Mouse (Mus musculus) C2C12 (cell line): Measurements from ENCODE around the gene Rell1. TPM values are rescaled to one million over a fixed set of nuclear protein-coding genes. Genes with fewer than 3 reads are reported as not detected.

Experiments
- H3K27me3 ChIP-seq: one replicate; pipeline ENCODE4 v1.6.1; 2011; ENCODE audit not compliant: control insufficient read depth, insufficient read depth, insufficient read length
- H3K36me3 ChIP-seq: one replicate; pipeline ENCODE4 v1.6.1; 2011; ENCODE audit not compliant: control insufficient read depth, insufficient read depth
- H3K4me3 ChIP-seq: one replicate; pipeline ENCODE4 v1.5.1; 2011; ENCODE audit warnings: mild to moderate bottlenecking, control low read depth; ENCODE audit not compliant: poor library complexity, insufficient read depth, severe bottlenecking
- H3K79me2 ChIP-seq: one replicate; pipeline ENCODE4 v1.6.1; 2011; ENCODE audit not compliant: control insufficient read depth, insufficient read depth
- H3K79me3 ChIP-seq: one replicate; pipeline ENCODE4 v1.6.1; 2011; ENCODE audit warnings: low read depth, control low read depth
- H3ac ChIP-seq: one replicate; pipeline ENCODE3; 2011; ENCODE audit warnings: low read depth; ENCODE audit not compliant: control insufficient read depth, insufficient read length
- CEBPB ChIP-seq: IDR thresholded peaks from one replicate; pipeline ENCODE4 v1.6.1; 2011; ENCODE audit warnings: low read depth, mild to moderate bottlenecking, control low read depth, moderate library complexity
- CTCF ChIP-seq: IDR thresholded peaks from one replicate; pipeline ENCODE4 v1.5.1; 2011; ENCODE audit not compliant: control insufficient read depth, insufficient read depth, insufficient read length
- FOSL1 ChIP-seq: IDR thresholded peaks from one replicate; pipeline ENCODE4 v1.8.0; 2011; ENCODE audit warnings: mild to moderate bottlenecking, low read length; ENCODE audit not compliant: poor library complexity, insufficient read depth, severe bottlenecking
- MAX ChIP-seq: IDR thresholded peaks from one replicate; pipeline ENCODE4 v1.6.1; 2011; ENCODE audit warnings: mild to moderate bottlenecking, control low read depth
- MYOD1 ChIP-seq: IDR thresholded peaks from one replicate; pipeline ENCODE4 v1.6.1; 2011; ENCODE audit warnings: low read depth; ENCODE audit not compliant: control insufficient read depth, insufficient read length
- MYOG ChIP-seq: IDR thresholded peaks from one replicate; pipeline ENCODE4 v1.6.1; 2011; ENCODE audit not compliant: control insufficient read depth, insufficient read length; ENCODE audit errors: extremely low read depth
- USF1 ChIP-seq: IDR thresholded peaks from one replicate; pipeline ENCODE4 v1.6.1; 2011; ENCODE audit warnings: low read depth, mild to moderate bottlenecking, control low read depth, moderate library complexity
- polyA plus RNA-seq: library from polyadenylated mRNA; unstranded; fragments of >200 nt; fragmentation: generic; extraction: Trizol; gene quantifications from one replicate; pipeline ENCODE4 v1.2.1, GENCODE M21; 2012; ENCODE audit warnings: missing spikeins

Rell1 gene
- polyA plus RNA-seq, 1 experiment = 11.8 TPM

DNA sequence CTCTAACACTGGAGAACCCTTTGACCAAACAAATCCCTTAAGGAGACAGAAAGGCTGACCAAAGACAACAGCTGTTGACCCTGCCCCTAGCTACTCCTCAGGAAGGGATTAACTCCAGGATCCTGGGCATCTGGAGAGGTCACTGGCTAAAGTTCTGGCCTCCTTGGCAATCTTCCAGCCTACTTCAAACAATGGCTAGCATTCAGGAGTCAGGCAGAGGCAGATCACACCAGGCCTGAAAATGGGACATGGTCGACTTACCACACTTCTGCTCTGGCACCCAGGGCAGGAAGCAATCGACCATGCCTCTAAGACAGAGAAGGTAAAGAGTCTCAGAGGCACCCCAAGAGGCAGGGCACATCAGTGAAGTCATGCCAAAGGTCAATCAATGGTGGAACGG lies 19.5 kb downstream of the Rell1 start:
- no peaks in the 10 kb centered on the region for H3K27me3 ChIP-seq
- no peak for TF ChIP-seq CEBPB
- no peak for TF ChIP-seq CTCF
- TF ChIP-seq MYOG = no peak
- peak; percentile 17 for TF ChIP-seq MYOD1
- TF ChIP-seq MAX = no peak
- no peaks in the 10 kb centered on the region for H3K36me3 ChIP-seq
- H3ac ChIP-seq = no peak overlapping the region
- H3K79me2 ChIP-seq = peaks cover 23% of the 10 kb centered on the region
- H3K4me3 ChIP-seq = no peak overlapping the region
- peaks cover 7% of the 10 kb centered on the region for H3K79me3 ChIP-seq

DNA sequence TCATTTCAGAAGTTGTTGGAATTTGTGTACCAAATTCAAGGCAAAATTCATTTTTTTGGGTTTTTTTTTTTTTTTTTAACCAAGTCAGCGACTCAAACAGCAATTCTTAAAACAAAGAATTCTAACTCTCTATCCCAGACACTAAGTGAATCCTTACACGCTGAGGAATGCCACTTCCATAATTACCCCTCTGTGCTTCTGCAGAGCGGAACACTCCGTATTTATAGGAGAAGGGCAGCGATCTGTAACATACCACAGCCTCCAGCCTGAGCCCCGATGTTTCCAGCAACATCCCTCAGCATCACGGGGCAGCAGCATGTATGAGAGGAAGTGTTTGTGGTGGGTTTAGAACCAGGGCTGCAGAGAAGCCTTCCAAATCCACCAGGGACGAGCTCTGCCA lies 21.2 kb downstream of the Rell1 start:
- no peak overlapping the region for H3ac ChIP-seq
- no peak overlapping the region for H3K4me3 ChIP-seq
- no peaks in the 10 kb centered on the region for H3K27me3 ChIP-seq
- H3K79me3 ChIP-seq = peaks cover 5% of the 10 kb centered on the region
- no peaks in the 10 kb centered on the region for H3K36me3 ChIP-seq
- peaks cover 15% of the 10 kb centered on the region for H3K79me2 ChIP-seq
- TF ChIP-seq USF1 (no peak), MYOD1 (no peak), MYOG (no peak), FOSL1 (no peak), CEBPB (no peak), CTCF (no peak), MAX (no peak)

- Histone ChIP-seq H3K4me3 (no peak overlapping the region), H3K79me2 (no peaks in the 10 kb centered on the region), H3K27me3 (no peaks in the 10 kb centered on the region), H3ac (no peak overlapping the region), H3K79me3 (no peaks in the 10 kb centered on the region), H3K36me3 (no peaks in the 10 kb centered on the region)
- TF ChIP-seq CEBPB (no peak), MYOD1 (no peak), MYOG (no peak), MAX (no peak), CTCF (no peak), FOSL1 (no peak)
Observed at GRCm38 (mm10) chr5:63943291-63943690, 25.4 kb downstream of the Rell1 start.

- H3K36me3 ChIP-seq = no peaks in the 10 kb centered on the region
- TF ChIP-seq MAX (no peak), CTCF (no peak), MYOD1 (no peak), FOSL1 (no peak), MYOG (no peak), CEBPB (no peak), USF1 (no peak)
- H3K79me3 ChIP-seq = no peaks in the 10 kb centered on the region
- H3ac ChIP-seq = no peak overlapping the region
- no peaks in the 10 kb centered on the region for H3K79me2 ChIP-seq
- no peaks in the 10 kb centered on the region for H3K27me3 ChIP-seq
- no peak overlapping the region for H3K4me3 ChIP-seq
Observed at GRCm38 (mm10) chr5:63941891-63942290, 26.8 kb downstream of the Rell1 start.

DNA sequence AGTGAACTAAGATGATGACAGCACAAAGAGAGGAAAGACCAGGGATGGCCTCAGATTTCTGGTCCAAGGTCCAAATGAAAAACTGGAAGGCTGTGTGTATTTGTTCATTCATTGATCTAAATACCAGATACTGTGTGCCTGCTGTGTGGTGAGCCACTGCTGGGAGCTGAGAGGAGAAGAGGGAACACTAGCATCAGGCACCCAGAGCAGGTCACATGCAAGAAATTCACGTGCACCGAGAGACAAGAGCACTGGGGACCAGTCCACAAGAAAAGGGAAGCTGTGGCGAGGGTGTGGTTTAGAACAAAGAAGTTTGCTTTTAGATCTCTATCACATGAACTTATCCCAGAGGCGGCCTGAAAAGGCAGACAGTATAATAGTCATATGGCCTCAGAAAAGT lies 30.1 kb downstream of the Rell1 start:
- Histone ChIP-seq H3K79me3 (no peaks in the 10 kb centered on the region), H3K36me3 (peaks cover 7% of the 10 kb centered on the region), H3K27me3 (no peaks in the 10 kb centered on the region), H3K4me3 (no peak overlapping the region), H3ac (no peak overlapping the region), H3K79me2 (no peaks in the 10 kb centered on the region)
- no peak for TF ChIP-seq FOSL1
- TF ChIP-seq MYOD1 = no peak
- no peak for TF ChIP-seq MYOG
- no peak for TF ChIP-seq CEBPB
- TF ChIP-seq USF1 = no peak
- TF ChIP-seq CTCF = no peak
- TF ChIP-seq MAX = no peak

DNA sequence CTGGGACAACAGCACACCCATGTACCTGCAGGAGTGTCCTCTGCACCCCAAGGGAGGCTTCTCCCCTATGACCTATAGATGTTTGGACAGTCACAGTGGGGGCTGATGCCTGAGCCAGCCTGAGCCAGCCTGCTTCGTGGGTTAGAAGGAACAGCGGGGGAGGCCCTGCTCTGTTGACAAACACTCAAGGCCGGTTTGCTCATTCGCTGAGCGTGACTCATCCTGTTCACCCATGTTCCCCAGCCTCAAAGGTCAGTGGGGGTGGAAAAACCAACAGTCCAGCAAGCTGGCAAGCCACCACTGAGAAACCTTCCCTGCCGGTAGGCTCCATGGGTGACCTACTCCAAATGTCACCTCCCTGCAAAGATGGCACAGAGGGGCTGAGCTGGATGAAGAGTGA lies 32.0 kb downstream of the Rell1 start:
- no peak overlapping the region for H3K4me3 ChIP-seq
- H3K36me3 ChIP-seq = peaks cover 7% of the 10 kb centered on the region
- H3K79me3 ChIP-seq = no peaks in the 10 kb centered on the region
- H3K27me3 ChIP-seq = no peaks in the 10 kb centered on the region
- no peak overlapping the region for H3ac ChIP-seq
- TF ChIP-seq CTCF (no peak), MAX (no peak), MYOD1 (no peak), CEBPB (no peak), USF1 (no peak), FOSL1 (no peak), MYOG (no peak)
- no peaks in the 10 kb centered on the region for H3K79me2 ChIP-seq
